Mouse (Mus musculus) ES-E14 (cell line): ENCODE data around the gene Gulp1. TPM values are rescaled to one million over a fixed set of nuclear protein-coding genes. Genes with fewer than 3 reads are reported as not detected.

Source experiments
- DNase-seq: peaks from one replicate; pipeline ENCODE4 v3.0.0-alpha.2; 2013; ENCODE audit warnings: low read depth, low spot score
- H3K27ac ChIP-seq: 2 replicates; pipeline ENCODE4 v1.5.1; 2012; ENCODE audit warnings: low read depth, mild to moderate bottlenecking, low read length, moderate library complexity, mixed read lengths; ENCODE audit not compliant: poor library complexity, insufficient read depth, severe bottlenecking
- H3K36me3 ChIP-seq: 2 replicates; pipeline ENCODE4 v1.6.1; 2012; ENCODE audit warnings: mild to moderate bottlenecking, low read length, moderate library complexity, mixed read lengths; ENCODE audit not compliant: control insufficient read depth, poor library complexity, insufficient read depth, severe bottlenecking
- H3K4me1 ChIP-seq, 2 experiments: fragments of 150-350 bp in 1 of 2; sonication (generic) in 1 of 2; 2 replicates each; pipeline ENCODE4 v1.6.1; 2012; ENCODE audit warnings: low read length in 2 of 2, mild to moderate bottlenecking in 1 of 2, mixed read lengths in 1 of 2; ENCODE audit not compliant: control insufficient read depth in 2 of 2, insufficient read depth in 2 of 2, poor library complexity in 1 of 2
- H3K4me3 ChIP-seq, 2 experiments: fragments of 150-350 bp in 1 of 2; sonication (generic) in 1 of 2; 2 replicates each; pipeline ENCODE4 v1.5.1; 2012; ENCODE audit warnings: low read length in 2 of 2, low read depth in 1 of 2, mild to moderate bottlenecking in 1 of 2, mixed read lengths in 1 of 2; ENCODE audit not compliant: insufficient read depth in 1 of 2, poor library complexity in 1 of 2, severe bottlenecking in 1 of 2
- H3K9ac ChIP-seq: 2 replicates; pipeline ENCODE4 v1.6.1; 2012; ENCODE audit warnings: low read depth, mild to moderate bottlenecking, low read length, mixed read lengths; ENCODE audit not compliant: poor library complexity, insufficient read depth, severe bottlenecking
- H3K9me3 ChIP-seq: fragments of 150-350 bp; sonication (generic); 2 replicates; pipeline ENCODE4 v1.6.1; 2012; ENCODE audit warnings: low read depth, mild to moderate bottlenecking, low read length; ENCODE audit not compliant: control insufficient read depth, insufficient read depth
- CHD2 ChIP-seq: IDR thresholded peaks from 2 replicates; pipeline ENCODE4 v1.6.1; 2014; ENCODE audit warnings: mild to moderate bottlenecking, low read depth, low read length, inconsistent platforms
- HCFC1 ChIP-seq: IDR thresholded peaks from 2 replicates; pipeline ENCODE4 v1.6.1; 2012; ENCODE audit warnings: low read length, inconsistent platforms, borderline replicate concordance; ENCODE audit not compliant: insufficient read depth
- MAFK ChIP-seq: IDR thresholded peaks from 2 replicates; pipeline ENCODE4 v1.6.1; 2014; ENCODE audit warnings: mild to moderate bottlenecking, low read depth, low read length, inconsistent platforms; ENCODE audit not compliant: insufficient read depth
- ZC3H11A ChIP-seq: IDR thresholded peaks from 2 replicates; pipeline ENCODE4 v1.6.1; 2012; ENCODE audit warnings: low read depth, mild to moderate bottlenecking, inconsistent platforms, low read length, borderline replicate concordance
- ZNF384 ChIP-seq: IDR thresholded peaks from 2 replicates; pipeline ENCODE4 v1.6.1; 2012; ENCODE audit warnings: low read depth, low read length, inconsistent platforms
- in situ Hi-C, 2 experiments: fragments of 600-800 bp; cut with MboI; formaldehyde crosslinking; loops; one replicate each; pipeline ENCODE4 v1.15.1; 2025; ENCODE audit warnings: low sequenced_read_pairs in 2 of 2, inconsistent platforms in 1 of 2; ENCODE audit not compliant: unreplicated experiment in 2 of 2
- total RNA-seq: library from RNA; depleted of rRNA; stranded (reverse); fragments of 300-350 nt; gene quantifications from 2 replicates; pipeline ENCODE4 v1.2.3, GENCODE M21; 2012

Gene Gulp1
- total RNA-seq, 1 experiment = 3.7 TPM

- in situ Hi-C loops = no loop called here
- TF ChIP-seq ZC3H11A = no peak
- 0 out of 2 replicates have a peak, but pooled peaks have one; percentile 4 for TF ChIP-seq CHD2
- peak; percentile 50; the same call in 1 of the 2 replicates for TF ChIP-seq ZNF384
- no peak for TF ChIP-seq HCFC1
- no peaks in the 10 kb centered on the region for H3K36me3 ChIP-seq
These were observed 62.2 kb downstream of the Gulp1 start for GRCm38 (mm10) chr1:44613294-44614041.

GRCm38 (mm10) chr1:44618751-44619150 lies 67.4 kb downstream of the Gulp1 start:
- H3K9ac ChIP-seq = no peak overlapping the region
- H3K36me3 ChIP-seq = no peaks in the 10 kb centered on the region
- DNase-seq = no peak
- in situ Hi-C loops = no loop called here
- H3K4me1 ChIP-seq = 0 out of 4 replicates have a peak, but pooled peaks cover 0 to 4% of the 10 kb centered on the region in 2 experiments
- no peak overlapping the region for H3K4me3 ChIP-seq
- no peak overlapping the region for H3K27ac ChIP-seq
- TF ChIP-seq CHD2 = no peak
- no peak for TF ChIP-seq ZNF384
- no peak for TF ChIP-seq HCFC1
- no peak for TF ChIP-seq ZC3H11A
- TF ChIP-seq MAFK = no peak
- H3K9me3 ChIP-seq = no peaks in the 10 kb centered on the region

More at GRCm38 (mm10) chr1:44613294-44614041, 62.2 kb downstream of the Gulp1 start:
- Histone ChIP-seq H3K27ac (no peak overlapping the region), H3K9ac (no peak overlapping the region), H3K9me3 (no peaks in the 10 kb centered on the region), H3K4me1 (peaks cover 4% of the 10 kb centered on the region in 2 experiments; a peak in 1 of 4 replicates), H3K4me3 (no peak overlapping the region)
- DNase-seq = peak; percentile 52

GRCm38 (mm10) chr1:44634481-44634880 lies 83.2 kb downstream of the Gulp1 start:
- H3K27ac ChIP-seq = no peak overlapping the region
- H3K4me1 ChIP-seq = no peaks in the 10 kb centered on the region
- DNase-seq = no peak
- in situ Hi-C loops = no loop called here
- H3K36me3 ChIP-seq = no peaks in the 10 kb centered on the region
- H3K4me3 ChIP-seq = no peak overlapping the region
- no peak overlapping the region for H3K9ac ChIP-seq
- TF ChIP-seq MAFK (no peak), ZNF384 (no peak), CHD2 (no peak), HCFC1 (no peak), ZC3H11A (no peak)
- H3K9me3 ChIP-seq = no peaks in the 10 kb centered on the region

DNA sequence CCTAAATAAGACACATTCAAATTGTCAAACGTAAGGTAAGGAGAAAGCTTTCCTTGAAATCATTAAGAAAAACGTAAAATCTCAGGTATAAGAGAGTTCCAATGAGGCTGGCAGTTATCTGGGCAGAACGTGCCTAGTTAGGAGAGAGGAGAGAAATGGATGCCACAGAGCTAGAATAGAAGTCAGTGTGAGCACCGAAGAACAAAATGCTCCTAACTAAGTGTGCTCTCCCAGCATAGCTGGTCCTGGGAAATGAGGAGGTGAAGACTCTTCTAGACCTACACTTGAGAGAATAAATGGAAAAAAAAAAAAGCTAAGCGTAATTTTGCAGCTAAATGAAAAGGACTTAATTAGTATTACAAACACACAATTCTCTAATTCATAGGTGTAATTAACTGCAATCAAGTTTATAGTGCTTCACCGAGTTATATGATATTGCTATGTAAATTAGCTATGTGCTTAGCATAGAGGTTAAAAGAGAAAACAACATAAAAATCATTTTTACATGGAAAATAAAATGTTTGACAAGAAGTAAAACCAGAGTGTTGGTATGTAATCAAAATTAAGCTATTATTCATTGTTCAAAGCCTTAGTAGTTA lies 94.5 kb downstream of the Gulp1 start:
- in situ Hi-C loops = no loop called here
- no peak for DNase-seq
- Histone ChIP-seq H3K9me3 (no peaks in the 10 kb centered on the region), H3K4me3 (no peak overlapping the region), H3K9ac (no peak overlapping the region), H3K36me3 (no peaks in the 10 kb centered on the region), H3K4me1 (peaks cover 0 to 3% of the 10 kb centered on the region in 2 experiments; a peak in 1 of 4 replicates), H3K27ac (no peak overlapping the region)
- no peak for TF ChIP-seq ZC3H11A
- TF ChIP-seq ZNF384 = no peak
- TF ChIP-seq HCFC1 = no peak
- no peak for TF ChIP-seq MAFK
- TF ChIP-seq CHD2 = no peak
